Mouse (Mus musculus): Measurements from ENCODE around the gene Mrps17.

Gene Mrps17

GRCm38 (mm10) chr5:129742903-129743488 is 27.7 kb downstream of the Mrps17 start:
- no peak for DNase-seq

DNA sequence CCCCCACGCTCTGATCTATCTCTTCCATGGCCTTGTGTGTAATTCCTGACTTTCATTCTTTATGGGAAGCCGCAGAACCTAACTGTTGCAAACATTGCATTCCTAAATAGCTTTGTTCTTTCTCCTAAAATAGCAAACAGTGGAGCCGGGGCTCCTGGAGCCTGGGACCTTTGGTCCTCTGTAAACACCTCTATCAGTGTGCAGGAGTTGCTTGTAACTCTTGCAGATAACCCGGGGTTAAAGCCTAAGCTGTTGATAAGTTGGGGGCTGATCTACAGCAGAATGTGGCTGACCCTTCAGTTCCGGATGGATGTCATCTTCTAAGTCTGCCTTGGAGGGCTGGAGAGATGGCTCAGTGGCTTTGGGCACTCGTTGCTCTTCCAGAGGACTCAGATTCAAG is 28.8 kb downstream of the Mrps17 start:
- DNase-seq = no peak

GRCm38 (mm10) chr5:129756886-129757285 is 41.6 kb downstream of the Mrps17 start:
- DNase-seq = no peak

- DNase-seq = no peak
Observed at GRCm38 (mm10) chr5:129759929-129760480, 44.7 kb downstream of the Mrps17 start.

DNA sequence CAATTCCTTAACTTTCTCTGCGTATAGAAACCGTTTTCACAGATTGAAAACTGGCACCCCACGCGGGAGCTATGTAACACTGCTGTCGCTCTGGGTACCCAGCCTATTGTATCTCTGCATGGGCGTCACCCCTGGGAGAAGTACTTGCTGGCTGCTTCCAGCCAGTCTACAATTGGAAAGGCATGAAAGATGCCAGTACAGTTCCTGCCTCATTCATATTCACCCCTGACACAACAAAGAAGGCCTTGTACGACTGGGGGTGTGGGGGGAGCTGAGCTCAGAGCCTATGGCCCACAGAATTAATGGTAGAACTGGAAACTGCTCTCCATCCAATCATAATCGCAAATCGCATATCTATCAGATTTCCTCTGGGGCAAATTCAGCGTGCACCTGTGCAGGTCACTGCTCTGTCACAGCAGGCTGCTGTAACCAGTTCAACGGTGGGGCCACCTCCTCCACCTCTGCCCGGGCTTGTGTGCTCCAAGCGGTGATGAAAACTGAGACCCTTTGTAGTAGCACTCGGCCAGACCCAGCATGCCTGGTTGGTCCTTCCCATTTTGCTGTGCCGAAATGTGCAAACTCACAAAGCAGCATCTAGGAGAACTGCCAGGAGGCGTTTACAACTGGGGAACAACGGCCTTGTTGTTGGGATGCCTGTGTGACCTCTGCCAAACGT is 46.7 kb downstream of the Mrps17 start:
- DNase-seq = no peak

- no peak for DNase-seq
Observed at GRCm38 (mm10) chr5:129770443-129771355, 55.4 kb downstream of the Mrps17 start.

All from thymus, postnatal 36 days (tissue).